Mouse (Mus musculus) hematopoietic multipotent progenitor cell, adult 10-12 weeks (in vitro differentiated cells): Measurements from ENCODE around the gene Obox3. TPM values are rescaled to one million over a fixed set of nuclear protein-coding genes. Genes with fewer than 3 reads are reported as not detected.

Experiments used
- polyA plus RNA-seq: library from polyadenylated mRNA; stranded (reverse); fragments of >175 nt; gene quantifications from 2 replicates; pipeline ENCODE4 v1.2.3, GENCODE M21; 2012; ENCODE audit warnings: low replicate concordance

Obox3 gene
- polyA plus RNA-seq: not detected in 2 replicates

DNA sequence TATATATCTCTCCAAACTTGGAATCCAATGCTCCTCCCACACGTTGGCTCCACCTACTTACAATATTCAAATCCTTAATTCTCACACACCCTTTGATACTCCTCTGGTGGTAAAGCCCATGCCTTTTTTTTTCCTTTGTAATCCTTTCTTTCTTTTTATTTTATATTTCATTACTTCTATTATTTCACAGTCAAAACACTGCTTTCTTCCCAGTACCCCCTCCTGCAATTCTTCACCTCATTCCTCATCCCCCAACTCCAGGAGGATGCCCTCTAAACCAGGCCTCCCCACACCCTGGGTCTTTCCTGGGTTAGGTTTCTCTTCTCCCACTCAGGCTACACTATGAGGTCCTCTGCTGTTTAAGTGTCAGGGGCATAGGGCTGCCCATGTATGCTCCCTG is at the start of gene Obox3:
Obox3 (minus strand) TSS at position 101 of the 400 bp plus-strand sequence.

Other genes with a start within 250 kb of the Obox3 start
- not detected in 2 replicates for gene Obox5, start 110.2 kb upstream of the Obox3 start, polyA plus RNA-seq
- not detected in 2 replicates for gene Obox6, start 199.8 kb upstream of the Obox3 start, polyA plus RNA-seq
- gene Crx, start 240.1 kb upstream of the Obox3 start, polyA plus RNA-seq: not detected in 2 replicates
- gene Crxos, start 242.7 kb upstream of the Obox3 start, polyA plus RNA-seq: not detected in 2 replicates